Mouse (Mus musculus) testis, postnatal 10 days (tissue): ENCODE results near the gene Akt1.

Experiments used
- DNase-seq: peaks from one replicate; pipeline ENCODE4 v3.0.0; 2021; ENCODE audit warnings: low spot score

Gene Akt1

GRCm38 (mm10) chr12:112688458-112688857, 13.8 kb upstream of the Akt1 start:
- no peak for DNase-seq

- DNase-seq, result no peak
Observed at GRCm38 (mm10) chr12:112683351-112683750, 8.7 kb upstream of the Akt1 start.

- peak; percentile 57 for DNase-seq
Observed at GRCm38 (mm10) chr12:112679027-112679996, 4.6 kb upstream of the Akt1 start.

- peak; percentile 79 for DNase-seq
Observed at GRCm38 (mm10) chr12:112678555-112679026, 3.9 kb upstream of the Akt1 start, which contains the start of gene Zbtb42. TSS of gene Zbtb42 (plus strand) at chr12:112678828.

GRCm38 (mm10) chr12:112677943-112678554, 3.4 kb upstream of the Akt1 start:
- DNase-seq, result peak; percentile 44

GRCm38 (mm10) chr12:112677076-112677475, 2.4 kb upstream of the Akt1 start:
- DNase-seq, result peak; percentile 55

GRCm38 (mm10) chr12:112675245-112676035, 756 bp upstream of the Akt1 start:
- DNase-seq, result peak; percentile 91

GRCm38 (mm10) chr12:112673576-112674091, 1.1 kb downstream of the Akt1 start:
- DNase-seq, result peak; percentile 80

GRCm38 (mm10) chr12:112672744-112673575, 1.7 kb downstream of the Akt1 start:
- peak; percentile 66 for DNase-seq

GRCm38 (mm10) chr12:112671891-112672290, 2.8 kb downstream of the Akt1 start:
- peak; percentile 47 for DNase-seq

- DNase-seq, result peak; percentile 65
Observed at GRCm38 (mm10) chr12:112670718-112671393, 3.8 kb downstream of the Akt1 start.

GRCm38 (mm10) chr12:112667619-112668297, 6.9 kb downstream of the Akt1 start:
- no peak for DNase-seq

GRCm38 (mm10) chr12:112665881-112666544, 8.7 kb downstream of the Akt1 start:
- no peak for DNase-seq

- DNase-seq, result no peak
Observed at GRCm38 (mm10) chr12:112665445-112665844, 9.2 kb downstream of the Akt1 start.

- no peak for DNase-seq
Observed at GRCm38 (mm10) chr12:112664656-112665055, 10.0 kb downstream of the Akt1 start.

- DNase-seq, result no peak
Observed at GRCm38 (mm10) chr12:112664124-112664523, 10.6 kb downstream of the Akt1 start.

GRCm38 (mm10) chr12:112663716-112664115, 11.0 kb downstream of the Akt1 start:
- DNase-seq, result no peak

GRCm38 (mm10) chr12:112663303-112663702, 11.4 kb downstream of the Akt1 start:
- no peak for DNase-seq

- no peak for DNase-seq
Observed at GRCm38 (mm10) chr12:112661851-112662250, 12.8 kb downstream of the Akt1 start.
